ENCODE assay signal across 16 mouse cellular contexts in the genomic region with DNA sequence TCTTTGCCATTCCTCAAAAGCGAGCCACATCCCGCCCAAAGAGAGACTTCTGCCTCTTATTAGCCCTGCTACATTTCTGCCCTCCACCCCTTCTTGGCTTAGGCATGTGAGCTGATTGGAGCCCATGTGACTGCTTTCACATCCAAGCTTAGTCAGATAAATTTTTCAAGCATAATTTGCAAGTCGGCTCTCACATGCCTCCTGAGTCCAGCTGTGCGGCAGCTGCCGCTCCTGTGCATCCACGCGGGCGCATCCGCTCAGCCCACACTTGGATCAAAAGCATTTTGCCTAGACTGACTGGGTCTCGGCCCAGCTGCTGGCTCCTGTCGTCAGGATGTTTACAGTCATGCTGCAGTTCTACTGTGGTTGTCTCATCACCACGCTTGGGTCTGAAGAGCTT.
DNase-seq lines count a peak whose midpoint lies in the region; ATAC-seq and TF ChIP-seq lines count a peak whose summit lies in the region.
"Had no signal": no experiment of that assay in that cellular context is flagged by ENCODE, and none has a peak within 500 bp of the region (broad histone marks: within the 10 kb centered on the region; RNA-seq: fewer than 3 reads in every experiment).

No protein-coding gene starts in this region.

- ATAC-seq in intestine, embryonic 14.5 days (replicated peaks; ENCODE audit: low FRiP score, low TSS enrichment, low read depth), result 0 out of 2 replicates have a peak, but pooled peaks have one; percentile 23
- ATAC-seq in intestine, postnatal 0 days, result no peak
- no peak for ATAC-seq in liver, embryonic 11.5 days (replicated peaks; ENCODE audit: low FRiP score)

- no peaks in the 10 kb centered on the region for H3K27me3 ChIP-seq in intestine, embryonic 14.5 days (replicated peaks; ENCODE audit: control insufficient read depth, insufficient read depth, low read length)
- H3K27me3 ChIP-seq in intestine, postnatal 0 days (replicated peaks; ENCODE audit: control insufficient read depth, insufficient read depth, low read length), result no peaks in the 10 kb centered on the region
- no peaks in the 10 kb centered on the region for H3K27me3 ChIP-seq in liver, embryonic 11.5 days (replicated peaks; ENCODE audit: control insufficient read depth, insufficient read depth, low read length)
- H3K27me3 ChIP-seq: CH12.LX; hindbrain, embryonic 15.5 days had no signal

- 72% methylated on average over 12 of the region's 12 CpGs for WGBS in intestine, embryonic 14.5 days
- 74% methylated on average over 12 of the region's 12 CpGs for WGBS in intestine, postnatal 0 days
- 85% methylated on average over 12 of the region's 12 CpGs for WGBS in liver, embryonic 11.5 days

- no peak overlapping the region for H3K4me3 ChIP-seq in intestine, embryonic 14.5 days (ENCODE audit: low read depth, low read length)
- H3K4me3 ChIP-seq in intestine, postnatal 0 days (ENCODE audit: low read depth, low read length), result no peak overlapping the region
- no peak overlapping the region for H3K4me3 ChIP-seq in liver, embryonic 11.5 days (ENCODE audit: low read depth, low read length)
- H3K4me3 ChIP-seq: gastrocnemius, adult 2 months; hindbrain, embryonic 15.5 days; layer of hippocampus, adult 2 months; myocyte had no signal

- no peak overlapping the region for H3K27ac ChIP-seq in intestine, embryonic 14.5 days (ENCODE audit: low read depth)
- H3K27ac ChIP-seq in intestine, postnatal 0 days (ENCODE audit: low read depth, low read length), result no peak overlapping the region
- no peak overlapping the region for H3K27ac ChIP-seq in liver, embryonic 11.5 days (ENCODE audit: low read depth, low read length)
- H3K27ac ChIP-seq: gastrocnemius, adult 2 months; hindbrain, embryonic 15.5 days; layer of hippocampus, adult 2 months; macrophage had no signal

- TF ChIP-seq CTCF in intestine, postnatal 0 days (IDR thresholded peaks at IDR 0.05; ENCODE audit: low read depth), result no peak

- H3K36me3 ChIP-seq in intestine, embryonic 14.5 days (ENCODE audit: control insufficient read depth, insufficient read depth, low read length), result no peaks in the 10 kb centered on the region
- H3K36me3 ChIP-seq in intestine, postnatal 0 days (ENCODE audit: control insufficient read depth, insufficient read depth), result no peaks in the 10 kb centered on the region
- no peaks in the 10 kb centered on the region for H3K36me3 ChIP-seq in liver, embryonic 11.5 days (ENCODE audit: control insufficient read depth, insufficient read depth, low read length)
- H3K36me3 ChIP-seq: hindbrain, embryonic 15.5 days had no signal

- H3K9me3 ChIP-seq in intestine, embryonic 14.5 days (ENCODE audit: control insufficient read depth, low read length), result peaks cover 6% of the 10 kb centered on the region; the same call in 1 of the 2 replicates
- H3K9me3 ChIP-seq in intestine, postnatal 0 days (ENCODE audit: control insufficient read depth), result no peaks in the 10 kb centered on the region
- no peaks in the 10 kb centered on the region for H3K9me3 ChIP-seq in liver, embryonic 11.5 days (ENCODE audit: control insufficient read depth, low read length)

- H3K4me2 ChIP-seq in intestine, embryonic 14.5 days (ENCODE audit: low read length), result no peak overlapping the region
- no peak overlapping the region for H3K4me2 ChIP-seq in intestine, postnatal 0 days (replicated peaks; ENCODE audit: low read depth)
- no peak overlapping the region for H3K4me2 ChIP-seq in liver, embryonic 11.5 days
- H3K4me2 ChIP-seq: hindbrain, embryonic 15.5 days had no signal

- intact Hi-C loops in heart, postnatal 10 days (cut with DNase I), result no loop called here

- H3K4me1 ChIP-seq in intestine, embryonic 14.5 days (replicated peaks; ENCODE audit: control insufficient read depth, insufficient read depth, low read length), result no peaks in the 10 kb centered on the region
- no peaks in the 10 kb centered on the region for H3K4me1 ChIP-seq in intestine, postnatal 0 days (replicated peaks; ENCODE audit: control insufficient read depth, insufficient read depth, low read length)
- H3K4me1 ChIP-seq in liver, embryonic 11.5 days (replicated peaks; ENCODE audit: control insufficient read depth, insufficient read depth, low read length), result no peaks in the 10 kb centered on the region
- H3K4me1 ChIP-seq: hindbrain, embryonic 15.5 days had no signal

- no peak for DNase-seq in intestine, embryonic 14.5 days (ENCODE audit: low spot score)
- DNase-seq in right cerebral cortex, postnatal 14 days, result peak; percentile 10
- DNase-seq in right cerebral cortex, postnatal 4 days, result no peak
- DNase-seq in heart, postnatal 10 days, result peak; percentile 68 to 74
- DNase-seq in lung, postnatal 36 days, result peak; percentile 17
- no peak for DNase-seq in liver, embryonic 11.5 days (ENCODE audit: low spot score)
- DNase-seq in adipocyte (ENCODE audit: low spot score), result no peak
- DNase-seq: cerebellum, postnatal 25 days; gastrocnemius, adult 2 months; left cerebral cortex, postnatal 4 days had no signal

- no peak overlapping the region for H3K9ac ChIP-seq in intestine, embryonic 14.5 days (ENCODE audit: low read length)
- no peak overlapping the region for H3K9ac ChIP-seq in intestine, postnatal 0 days (ENCODE audit: low read depth, low read length)
- H3K9ac ChIP-seq in liver, embryonic 11.5 days (ENCODE audit: low read depth, low read length), result no peak overlapping the region
- H3K9ac ChIP-seq: hindbrain, embryonic 15.5 days had no signal

Comparison
In these comparisons a context has a peak if more than half of its experiments do, and no peak if none do; other contexts are left out.
1. DNase-seq: peak in right cerebral cortex, postnatal 14 days (single experiment), heart, postnatal 10 days (2 of 2) and lung, postnatal 36 days (single experiment); none in intestine, embryonic 14.5 days (single experiment), right cerebral cortex, postnatal 4 days (single experiment), liver, embryonic 11.5 days (single experiment) and adipocyte (single experiment).